In the genomic region with DNA sequence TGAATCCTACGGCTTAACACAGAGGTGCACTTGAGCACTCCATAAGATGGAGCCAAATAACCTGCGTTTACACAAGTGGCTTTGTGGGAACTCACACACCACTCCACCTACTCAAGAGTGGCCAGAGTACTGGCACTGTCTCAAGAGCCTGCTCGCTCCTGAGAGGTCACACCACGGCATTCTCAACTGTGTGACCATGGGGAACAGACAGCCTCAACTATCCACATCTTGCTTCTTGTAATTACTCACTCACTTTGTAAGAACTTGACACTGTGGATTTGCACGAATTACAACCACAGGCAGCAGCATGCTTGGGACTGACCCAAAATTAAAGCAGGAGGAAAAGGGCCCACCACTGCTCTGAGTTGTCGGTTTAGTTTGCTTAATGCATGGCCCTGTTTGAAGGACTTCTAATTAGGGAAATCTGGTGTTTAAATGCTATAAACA, we compare ENCODE assay signal across 8 mouse cellular contexts. TPM values are rescaled to one million over a fixed set of nuclear protein-coding genes. Genes with fewer than 3 reads are reported as not detected.
DNase-seq lines count a peak whose midpoint lies in the region; ATAC-seq and TF ChIP-seq lines count a peak whose summit lies in the region.

No protein-coding gene starts in this region.

- peak; percentile 11; the same call in 1 of the 2 replicates for TF ChIP-seq CTCF in kidney, postnatal 0 days (IDR thresholded peaks at IDR 0.05; ENCODE audit: low read depth)

- H3K27ac ChIP-seq in heart, embryonic 12.5 days (ENCODE audit: poor library complexity, severe bottlenecking), result peak overlapping the region; percentile 91
- peak overlapping the region; percentile 68 for H3K27ac ChIP-seq in kidney, postnatal 0 days

- peak overlapping the region; percentile 78 for H3K9ac ChIP-seq in heart, embryonic 12.5 days
- H3K9ac ChIP-seq in kidney, postnatal 0 days (ENCODE audit: low read depth, low read length), result peak overlapping the region; percentile 52

- ATAC-seq in heart, embryonic 12.5 days (ENCODE audit: insufficient number of reproducible peaks, low FRiP score), result peak; percentile 79
- peak; percentile 14 for ATAC-seq in kidney, postnatal 0 days (replicated peaks; ENCODE audit: low FRiP score, low read depth)
- peak; percentile 23 for ATAC-seq in megakaryocyte, adult 5-6 weeks (ENCODE audit: poor library complexity, severe bottlenecking)
- no peak for ATAC-seq in activated CD4-positive, CD25-positive, alpha-beta regulatory T cell, adult 4 months

- H3K9me3 ChIP-seq in heart, embryonic 12.5 days (replicated peaks), result no peaks in the 10 kb centered on the region
- H3K9me3 ChIP-seq in kidney, postnatal 0 days (replicated peaks; ENCODE audit: low read length), result no peaks in the 10 kb centered on the region

- peak overlapping the region; percentile 70 for H3K4me2 ChIP-seq in heart, embryonic 12.5 days
- peak overlapping the region; percentile 58 for H3K4me2 ChIP-seq in kidney, postnatal 0 days (ENCODE audit: low read length)

- 9% methylated on average over 6 of the region's 6 CpGs for WGBS in heart, embryonic 12.5 days
- 7% methylated on average over 6 of the region's 6 CpGs for WGBS in kidney, postnatal 0 days

- DNase-seq in thymus, postnatal 25 days, result peak; percentile 29
- no peak for DNase-seq in thymus, postnatal 14 days
- peak; percentile 24 for DNase-seq in embryo, embryonic 9.5 days (ENCODE audit: extremely low spot score)
- peak; percentile 67 for DNase-seq in kidney, postnatal 0 days (ENCODE audit: low spot score)
- no peak for DNase-seq in ovary, postnatal 14 days (ENCODE audit: low spot score)

- peaks cover 20% of the 10 kb centered on the region for H3K4me1 ChIP-seq in heart, embryonic 12.5 days (replicated peaks)
- peaks cover 12% of the 10 kb centered on the region; the same call in 1 of the 2 replicates for H3K4me1 ChIP-seq in kidney, postnatal 0 days (replicated peaks; ENCODE audit: insufficient read depth, low read length)

- H3K27me3 ChIP-seq in heart, embryonic 12.5 days (replicated peaks), result no peaks in the 10 kb centered on the region
- H3K27me3 ChIP-seq in kidney, postnatal 0 days (ENCODE audit: insufficient read depth, low read length), result no peaks in the 10 kb centered on the region

- no peaks in the 10 kb centered on the region for H3K36me3 ChIP-seq in heart, embryonic 12.5 days
- no peaks in the 10 kb centered on the region for H3K36me3 ChIP-seq in kidney, postnatal 0 days (ENCODE audit: insufficient read depth, low read length)

- peak overlapping the region; percentile 55 for H3K4me3 ChIP-seq in heart, embryonic 12.5 days
- peak overlapping the region; percentile 54 for H3K4me3 ChIP-seq in kidney, postnatal 0 days (replicated peaks; ENCODE audit: low read depth, low read length)

RNA-seq across cellular contexts. Expression of a gene that starts 18.3 kb away (rescaled TPM):
- polyA plus RNA-seq in heart, embryonic 12.5 days (2016; fragmentation: Nextera tagmentation; extraction: Ambion mirVana), result 53.0 and 56.3 TPM in 2 replicates
- polyA plus RNA-seq in kidney, postnatal 0 days (2015; fragmentation: Nextera tagmentation; extraction: Ambion mirVana), result 32.5 and 34.9 TPM in 2 replicates
- total RNA-seq in megakaryocyte, adult 5-6 weeks (2015), result 7.8 and 11.2 TPM in 2 replicates
- 10.8 and 12.3 TPM in 2 replicates for total RNA-seq in megakaryocyte, adult 5-6 weeks (2017)
- 1 to 10 TPM; 5.2 to 6.0 TPM for polyA plus RNA-seq in activated CD4-positive, CD25-positive, alpha-beta regulatory T cell, adult 4 months (2017; shearing (Covaris generic))

RNA-seq across cellular contexts. Expression of a gene that starts 18.4 kb away (rescaled TPM):
- polyA plus RNA-seq in heart, embryonic 12.5 days (2016; fragmentation: Nextera tagmentation; extraction: Ambion mirVana), result 142 and 146 TPM in 2 replicates
- 178 and 189 TPM in 2 replicates for polyA plus RNA-seq in kidney, postnatal 0 days (2015; fragmentation: Nextera tagmentation; extraction: Ambion mirVana)
- 74.7 and 84.8 TPM in 2 replicates for total RNA-seq in megakaryocyte, adult 5-6 weeks (2015)
- 135 and 140 TPM in 2 replicates for total RNA-seq in megakaryocyte, adult 5-6 weeks (2017)
- polyA plus RNA-seq in activated CD4-positive, CD25-positive, alpha-beta regulatory T cell, adult 4 months (2017; shearing (Covaris generic)), result 100 to 1,000 TPM; 222 to 239 TPM

RNA-seq across cellular contexts. Expression of a gene that starts 25.8 kb away (rescaled TPM):
- 1.3 and 4.5 TPM in 2 replicates for polyA plus RNA-seq in heart, embryonic 12.5 days (2016; fragmentation: Nextera tagmentation; extraction: Ambion mirVana)
- 74.1 and 84.5 TPM in 2 replicates for polyA plus RNA-seq in kidney, postnatal 0 days (2015; fragmentation: Nextera tagmentation; extraction: Ambion mirVana)
- not detected in 2 replicates for total RNA-seq in megakaryocyte, adult 5-6 weeks (2015)
- total RNA-seq in megakaryocyte, adult 5-6 weeks (2017), result 0.44 TPM in 1 of 2 replicates, not detected in the other
- not detected for polyA plus RNA-seq in activated CD4-positive, CD25-positive, alpha-beta regulatory T cell, adult 4 months (2017; shearing (Covaris generic))

Comparison
In these comparisons a context has a peak if more than half of its experiments do, and no peak if none do; other contexts are left out.
1. DNase-seq: peak in thymus, postnatal 25 days (single experiment), embryo, embryonic 9.5 days (single experiment) and kidney, postnatal 0 days (single experiment); none in thymus, postnatal 14 days (single experiment) and ovary, postnatal 14 days (single experiment).
2. RNA of a gene that starts 25.8 kb away (polyA plus RNA-seq): 74.1 to 84.5 TPM in kidney, postnatal 0 days; 1.3 to 4.5 TPM in heart, embryonic 12.5 days and not detected in activated CD4-positive, CD25-positive, alpha-beta regulatory T cell, adult 4 months; every median in the first group is over 10 times any median in the second.